Mouse (Mus musculus): ENCODE results near the gene Ino80b.
A peak's percentile ranks its signal among the peaks of the same experiment; 100 is the strongest.

Gene Ino80b

DNA sequence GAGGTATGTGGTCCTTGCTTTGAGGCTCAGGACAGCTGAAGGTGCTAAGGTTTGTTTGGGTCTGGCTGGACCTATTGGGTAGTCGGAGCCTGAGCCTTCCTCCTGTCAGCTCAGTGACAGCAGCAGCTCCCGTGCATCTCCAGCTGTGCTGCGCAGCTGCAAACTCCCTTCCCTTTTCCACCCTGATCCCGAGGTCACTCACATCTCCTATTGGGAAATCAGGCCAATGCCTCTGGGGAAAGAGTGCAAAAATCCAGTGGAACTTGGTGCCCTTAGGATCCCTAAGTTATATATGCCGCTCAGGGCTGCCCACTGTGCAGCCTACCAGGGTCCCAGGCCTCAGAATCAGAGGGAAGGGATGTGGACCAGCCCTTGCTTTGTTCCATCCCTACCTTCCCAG is 41.7 kb downstream of the Ino80b start:
- no peak for DNase-seq

DNA sequence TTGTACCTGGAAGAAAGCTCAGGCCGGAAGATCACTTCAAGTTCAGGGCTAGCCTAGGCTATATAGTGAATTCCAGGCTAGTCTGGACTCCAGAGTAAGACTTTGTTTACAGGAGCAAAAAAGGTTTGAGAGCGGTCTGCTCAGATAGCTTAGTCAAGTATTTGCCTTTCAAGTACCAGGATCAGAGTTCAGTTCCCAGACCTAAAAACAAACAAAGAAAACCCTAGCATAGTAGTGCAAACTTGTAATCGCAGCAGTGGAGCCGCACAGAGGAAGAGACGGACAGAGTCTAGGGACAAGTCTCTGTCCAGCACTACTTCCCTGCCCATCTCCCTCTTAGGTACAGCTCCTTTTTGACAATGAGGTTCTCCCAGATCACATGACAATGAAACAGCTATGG is 45.0 kb downstream of the Ino80b start:
- DNase-seq = no peak

GRCm38 (mm10) chr6:83078324-83078858 is 46.8 kb downstream of the Ino80b start:
- peak; percentile 98 for DNase-seq

GRCm38 (mm10) chr6:83077630-83078323 is 47.5 kb downstream of the Ino80b start, which contains the start of gene Pcgf1:
Pcgf1 (plus strand) TSS chr6:83077869.
- DNase-seq = peak; percentile 67

DNA sequence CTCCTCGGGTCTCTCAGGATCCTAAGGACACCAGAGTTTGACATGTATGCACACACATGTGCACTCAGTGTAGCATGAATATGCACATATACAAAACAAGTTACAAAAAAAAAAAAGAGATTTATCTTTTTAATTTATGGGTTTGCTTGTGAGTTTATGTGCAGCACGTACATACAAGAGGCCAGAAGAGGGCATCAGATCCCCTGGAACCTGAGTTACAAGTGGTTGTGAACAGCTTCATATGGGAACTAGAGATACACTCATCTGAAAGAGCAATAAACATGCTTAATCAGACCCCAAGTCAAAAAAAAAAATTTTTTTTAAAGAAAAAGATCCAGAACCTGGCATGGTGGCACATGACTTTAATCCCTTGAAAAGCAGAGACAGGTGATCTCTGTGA is 50.3 kb downstream of the Ino80b start:
- DNase-seq = no peak
